Mouse (Mus musculus): ENCODE measurements around the gene 1810062G17Rik.

- TF ChIP-seq POLR2A (IDR thresholded peaks at IDR 0.05; ENCODE audit: extremely low read depth, insufficient read depth, low read length) (no peak), CTCF (IDR thresholded peaks at IDR 0.05; ENCODE audit: low read depth, low read length) (no peak)
Measured at GRCm38 (mm10) chr3:36462348-36462747, 13.4 kb upstream of the 1810062G17Rik start.

Measured in liver, adult 2 months (tissue).